Mouse (Mus musculus): Measurements from ENCODE around the gene Fam172a.

Fam172a gene

DNA sequence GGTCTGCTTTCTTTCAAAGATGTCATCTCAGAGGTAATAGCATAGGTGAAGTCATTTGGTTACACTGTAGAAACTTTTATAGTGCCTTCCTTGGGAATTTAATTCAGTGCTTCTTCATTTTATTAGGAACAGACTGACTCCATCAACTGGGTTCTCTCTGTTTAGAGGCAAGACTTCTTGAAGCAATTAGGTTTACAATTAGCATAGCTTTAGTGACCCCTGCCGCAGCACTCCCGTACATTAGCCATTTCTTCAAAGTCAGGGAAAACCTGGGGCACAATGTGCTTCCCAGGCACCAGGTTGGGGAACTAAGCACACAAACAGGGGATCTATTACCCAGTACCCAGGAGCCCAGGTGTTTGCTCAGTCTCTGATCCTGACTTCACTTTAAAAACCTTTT is 511.3 kb downstream of the Fam172a start:
- no peak for DNase-seq (ENCODE audit: low spot score in 2 of 2)

DNA sequence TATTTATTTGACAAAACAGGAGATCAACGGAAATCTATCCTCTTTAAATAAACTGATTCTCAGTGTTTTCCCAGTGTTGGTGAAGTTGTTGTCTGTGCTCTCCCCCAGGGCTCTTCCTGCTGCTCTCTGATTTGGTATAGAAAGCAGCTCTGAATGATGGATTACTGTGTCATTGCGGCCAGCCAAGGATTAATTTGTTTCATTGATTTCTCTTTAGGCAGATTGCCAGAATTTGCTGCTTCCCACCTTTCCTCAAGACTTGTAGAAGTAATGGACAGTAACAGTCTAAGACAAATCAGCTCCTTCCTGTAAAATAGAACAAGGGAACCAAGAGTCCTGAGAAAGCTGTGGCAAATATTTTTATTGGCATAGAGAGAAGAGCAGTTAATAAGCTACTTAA is 513.4 kb downstream of the Fam172a start:
- DNase-seq (ENCODE audit: low spot score in 2 of 2), result no peak
